Mouse (Mus musculus): Measurements from ENCODE around the gene Prss38. TPM values are rescaled to one million over a fixed set of nuclear protein-coding genes. Genes with fewer than 3 reads are reported as not detected.

The Prss38 gene
- polyA plus RNA-seq, 1 experiment from 2014 or later: not detected

GRCm38 (mm10) chr11:59364007-59364406, 11.4 kb downstream of the Prss38 start:
- H3K36me3 ChIP-seq (ENCODE audit: control insufficient read depth, insufficient read depth, low read length): no peaks in the 10 kb centered on the region
- H3K9ac ChIP-seq (ENCODE audit: low read depth, low read length): no peak overlapping the region
- no peaks in the 10 kb centered on the region for H3K9me3 ChIP-seq (ENCODE audit: control insufficient read depth, low read length)
- peaks cover 3% of the 10 kb centered on the region for H3K4me1 ChIP-seq (ENCODE audit: control insufficient read depth, insufficient read depth, low read depth, low read length)
- H3K4me2 ChIP-seq (ENCODE audit: low read length): no peak overlapping the region
- H3K4me3 ChIP-seq (ENCODE audit: low read length): no peak overlapping the region
- H3K27ac ChIP-seq (ENCODE audit: low read depth, low read length): no peak overlapping the region
- H3K27me3 ChIP-seq (replicated peaks; ENCODE audit: control insufficient read depth, insufficient read depth, low read length): no peaks in the 10 kb centered on the region
- 81% methylated on average over 9 of the region's 9 CpGs for WGBS
- no peak for ATAC-seq

DNA sequence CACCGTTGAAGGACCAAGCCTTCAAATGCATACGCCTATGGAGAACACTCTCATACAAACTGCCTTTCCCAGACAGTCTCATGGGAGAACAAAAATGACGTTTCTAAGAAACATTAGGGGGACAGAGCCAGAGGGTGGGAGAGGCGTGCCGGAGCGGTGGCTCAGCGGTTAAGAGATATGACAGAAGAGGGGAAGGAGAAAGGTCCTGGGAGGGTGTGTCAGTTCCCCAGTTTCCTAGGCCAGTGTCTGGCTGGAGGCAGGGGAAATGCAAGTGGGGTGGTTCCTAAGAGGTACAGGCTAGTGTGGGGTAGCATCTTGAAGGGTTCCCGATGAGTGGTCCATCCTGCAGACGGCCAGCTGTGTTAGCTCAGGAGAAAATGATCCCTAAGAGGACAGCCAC, 14.2 kb downstream of the Prss38 start:
- Histone ChIP-seq H3K9ac (ENCODE audit: low read depth, low read length) (no peak overlapping the region), H3K4me3 (ENCODE audit: low read length) (no peak overlapping the region), H3K9me3 (ENCODE audit: control insufficient read depth, low read length) (no peaks in the 10 kb centered on the region), H3K4me1 (ENCODE audit: control insufficient read depth, insufficient read depth, low read depth, low read length) (peaks cover 3% of the 10 kb centered on the region), H3K27me3 (replicated peaks; ENCODE audit: control insufficient read depth, insufficient read depth, low read length) (no peaks in the 10 kb centered on the region), H3K36me3 (ENCODE audit: control insufficient read depth, insufficient read depth, low read length) (no peaks in the 10 kb centered on the region), H3K27ac (ENCODE audit: low read depth, low read length) (no peak overlapping the region), H3K4me2 (ENCODE audit: low read length) (no peak overlapping the region)
- ATAC-seq: no peak
- WGBS: 90% methylated on average over 9 of the region's 9 CpGs

- Histone ChIP-seq H3K9ac (ENCODE audit: low read depth, low read length) (0 out of 2 replicates have a peak overlapping the region, but pooled peaks have one; percentile 31), H3K36me3 (ENCODE audit: control insufficient read depth, insufficient read depth, low read length) (no peaks in the 10 kb centered on the region), H3K4me1 (ENCODE audit: control insufficient read depth, insufficient read depth, low read depth, low read length) (no peaks in the 10 kb centered on the region), H3K9me3 (ENCODE audit: control insufficient read depth, low read length) (no peaks in the 10 kb centered on the region), H3K4me2 (ENCODE audit: low read length) (no peak overlapping the region), H3K27me3 (replicated peaks; ENCODE audit: control insufficient read depth, insufficient read depth, low read length) (no peaks in the 10 kb centered on the region), H3K4me3 (ENCODE audit: low read length) (no peak overlapping the region), H3K27ac (ENCODE audit: low read depth, low read length) (no peak overlapping the region)
- WGBS: 64% methylated on average over 11 of the region's 11 CpGs
- ATAC-seq: no peak
Observed at GRCm38 (mm10) chr11:59356874-59357289, 18.6 kb downstream of the Prss38 start.

DNA sequence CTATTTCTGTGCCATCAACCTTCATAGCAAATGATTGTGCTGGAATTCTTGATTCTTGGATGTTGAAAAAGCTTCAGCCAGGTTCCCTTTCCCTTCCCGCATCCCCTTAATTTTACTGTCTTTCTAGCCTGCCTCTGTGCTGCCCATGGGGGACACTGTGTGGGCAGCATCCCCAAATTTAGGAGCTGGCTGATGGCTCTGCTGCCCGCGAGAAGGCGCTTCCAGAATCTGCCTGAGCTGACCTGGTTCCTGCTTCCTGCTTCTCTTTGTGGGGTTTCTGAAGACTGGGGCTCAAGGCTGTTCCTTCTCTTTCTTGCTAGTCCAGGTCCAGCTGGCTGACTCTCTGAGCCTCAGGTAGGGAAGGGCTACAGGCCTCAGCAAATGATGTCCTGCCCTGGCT, 20.7 kb downstream of the Prss38 start:
- no peak overlapping the region for H3K27ac ChIP-seq (ENCODE audit: low read depth, low read length)
- no peaks in the 10 kb centered on the region for H3K27me3 ChIP-seq (replicated peaks; ENCODE audit: control insufficient read depth, insufficient read depth, low read length)
- no peak overlapping the region for H3K4me3 ChIP-seq (ENCODE audit: low read length)
- no peak overlapping the region for H3K4me2 ChIP-seq (ENCODE audit: low read length)
- no peaks in the 10 kb centered on the region for H3K4me1 ChIP-seq (ENCODE audit: control insufficient read depth, insufficient read depth, low read depth, low read length)
- H3K36me3 ChIP-seq (ENCODE audit: control insufficient read depth, insufficient read depth, low read length): no peaks in the 10 kb centered on the region
- no peaks in the 10 kb centered on the region for H3K9me3 ChIP-seq (ENCODE audit: control insufficient read depth, low read length)
- H3K9ac ChIP-seq (ENCODE audit: low read depth, low read length): no peak overlapping the region
- 90% methylated on average over 4 of the region's 4 CpGs for WGBS
- no peak for ATAC-seq

- no peaks in the 10 kb centered on the region for H3K27me3 ChIP-seq (replicated peaks; ENCODE audit: control insufficient read depth, insufficient read depth, low read length)
- no peaks in the 10 kb centered on the region for H3K9me3 ChIP-seq (ENCODE audit: control insufficient read depth, low read length)
- H3K4me3 ChIP-seq (ENCODE audit: low read length): no peak overlapping the region
- 85% methylated on average over 2 of the region's 2 CpGs for WGBS
- no peak overlapping the region for H3K4me2 ChIP-seq (ENCODE audit: low read length)
- no peak overlapping the region for H3K9ac ChIP-seq (ENCODE audit: low read depth, low read length)
- no peaks in the 10 kb centered on the region for H3K4me1 ChIP-seq (ENCODE audit: control insufficient read depth, insufficient read depth, low read depth, low read length)
- H3K27ac ChIP-seq (ENCODE audit: low read depth, low read length): no peak overlapping the region
- no peaks in the 10 kb centered on the region for H3K36me3 ChIP-seq (ENCODE audit: control insufficient read depth, insufficient read depth, low read length)
- ATAC-seq: no peak
Observed at GRCm38 (mm10) chr11:59350326-59350725, 25.1 kb downstream of the Prss38 start.

DNA sequence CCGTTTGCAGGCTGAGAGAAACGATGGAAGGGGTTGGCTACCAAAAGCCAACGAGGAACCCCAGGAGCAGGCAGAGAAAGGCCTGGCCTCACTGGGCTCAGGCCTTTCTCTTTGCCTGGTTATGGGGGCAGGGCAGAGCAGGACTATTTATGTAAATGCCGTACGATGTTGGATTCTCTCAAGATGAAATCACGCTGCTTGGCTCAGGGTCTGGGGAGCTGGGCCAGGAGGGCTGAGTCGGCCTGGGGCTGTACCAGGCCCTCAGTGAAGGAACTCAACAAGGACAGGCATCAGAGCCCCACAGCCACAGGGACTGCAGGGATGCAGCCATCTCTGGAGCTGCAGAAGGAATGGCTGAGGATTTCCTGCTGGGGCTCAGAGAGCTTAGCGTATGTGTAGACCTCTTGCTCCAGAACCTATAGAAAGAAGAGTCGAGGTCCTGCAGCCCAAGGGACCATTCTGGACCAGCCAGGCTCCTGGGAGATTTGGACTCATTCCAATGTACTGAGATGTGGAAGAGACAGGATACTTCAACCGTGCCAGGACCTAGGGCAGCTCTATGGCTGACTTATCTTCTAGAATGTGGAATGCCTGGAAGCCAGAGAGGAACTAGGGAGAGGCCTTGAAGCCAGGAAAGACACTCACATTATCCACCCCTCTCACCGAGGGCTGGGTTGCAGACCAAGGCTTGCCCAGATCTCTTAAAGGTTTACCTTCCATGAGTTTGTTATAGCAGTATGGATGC, 29.1 kb downstream of the Prss38 start:
- H3K4me3 ChIP-seq (ENCODE audit: low read length): no peak overlapping the region
- no peak for ATAC-seq
- H3K9ac ChIP-seq (ENCODE audit: low read depth, low read length): no peak overlapping the region
- no peaks in the 10 kb centered on the region for H3K27me3 ChIP-seq (replicated peaks; ENCODE audit: control insufficient read depth, insufficient read depth, low read length)
- 72% methylated on average over 11 of the region's 11 CpGs for WGBS
- H3K9me3 ChIP-seq (ENCODE audit: control insufficient read depth, low read length): no peaks in the 10 kb centered on the region
- H3K4me1 ChIP-seq (ENCODE audit: control insufficient read depth, insufficient read depth, low read depth, low read length): no peaks in the 10 kb centered on the region
- no peak overlapping the region for H3K27ac ChIP-seq (ENCODE audit: low read depth, low read length)
- H3K36me3 ChIP-seq (ENCODE audit: control insufficient read depth, insufficient read depth, low read length): no peaks in the 10 kb centered on the region
- H3K4me2 ChIP-seq (ENCODE audit: low read length): no peak overlapping the region

GRCm38 (mm10) chr11:59342956-59343355, 32.5 kb downstream of the Prss38 start:
- Histone ChIP-seq H3K9ac (ENCODE audit: low read depth, low read length) (no peak overlapping the region), H3K36me3 (ENCODE audit: control insufficient read depth, insufficient read depth, low read length) (no peaks in the 10 kb centered on the region), H3K4me2 (ENCODE audit: low read length) (no peak overlapping the region), H3K4me3 (ENCODE audit: low read length) (no peak overlapping the region), H3K27ac (ENCODE audit: low read depth, low read length) (no peak overlapping the region), H3K9me3 (ENCODE audit: control insufficient read depth, low read length) (no peaks in the 10 kb centered on the region), H3K4me1 (ENCODE audit: control insufficient read depth, insufficient read depth, low read depth, low read length) (no peaks in the 10 kb centered on the region), H3K27me3 (replicated peaks; ENCODE audit: control insufficient read depth, insufficient read depth, low read length) (no peaks in the 10 kb centered on the region)
- no peak for ATAC-seq
- WGBS: 83% methylated on average over 5 of the region's 5 CpGs

- Histone ChIP-seq H3K4me1 (ENCODE audit: control insufficient read depth, insufficient read depth, low read depth, low read length) (no peaks in the 10 kb centered on the region), H3K27ac (ENCODE audit: low read depth, low read length) (no peak overlapping the region), H3K4me2 (ENCODE audit: low read length) (no peak overlapping the region), H3K27me3 (replicated peaks; ENCODE audit: control insufficient read depth, insufficient read depth, low read length) (no peaks in the 10 kb centered on the region), H3K9ac (ENCODE audit: low read depth, low read length) (no peak overlapping the region), H3K4me3 (ENCODE audit: low read length) (no peak overlapping the region), H3K36me3 (ENCODE audit: control insufficient read depth, insufficient read depth, low read length) (no peaks in the 10 kb centered on the region), H3K9me3 (ENCODE audit: control insufficient read depth, low read length) (no peaks in the 10 kb centered on the region)
- WGBS: 88% methylated on average over 2 of the region's 2 CpGs
- ATAC-seq: no peak
Observed at GRCm38 (mm10) chr11:59338736-59339120, 36.7 kb downstream of the Prss38 start.

DNA sequence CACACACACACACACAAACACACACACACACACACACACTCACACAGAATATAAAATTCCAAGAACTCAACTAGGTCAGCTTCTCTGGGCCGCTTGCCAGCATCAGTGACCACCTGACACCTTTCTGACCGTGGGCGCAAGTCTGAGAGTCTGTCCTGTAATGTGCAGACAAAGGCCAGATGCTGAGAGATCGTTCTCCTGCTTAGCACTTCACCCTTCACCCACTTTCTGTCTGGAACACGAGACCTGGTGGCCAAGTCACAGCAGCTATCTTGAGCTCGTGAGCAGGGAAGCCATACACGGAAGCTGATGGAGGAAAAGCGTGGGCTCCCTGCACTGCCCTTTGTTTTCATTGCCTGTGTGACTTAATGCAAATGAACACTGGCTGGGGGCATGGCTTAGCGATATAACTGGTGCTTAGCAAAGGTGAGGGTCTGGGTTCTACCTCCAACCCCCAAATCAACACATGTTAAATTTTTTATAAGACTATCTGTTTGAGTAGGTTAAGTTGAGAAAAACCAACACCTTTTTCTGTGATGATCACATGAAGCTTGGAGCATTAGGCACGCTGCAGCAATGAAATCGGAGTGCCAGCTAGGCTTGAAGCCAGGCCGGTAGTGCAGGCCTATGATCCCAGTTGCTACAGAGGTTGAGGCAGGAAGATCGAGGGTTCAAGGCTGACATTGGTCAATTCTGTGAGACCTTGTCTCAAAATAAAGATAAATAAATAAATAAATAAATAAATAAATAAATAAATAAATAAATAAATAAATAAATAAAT, 37.3 kb downstream of the Prss38 start:
- Histone ChIP-seq H3K9ac (ENCODE audit: low read depth, low read length) (no peak overlapping the region), H3K4me2 (ENCODE audit: low read length) (no peak overlapping the region), H3K36me3 (ENCODE audit: control insufficient read depth, insufficient read depth, low read length) (no peaks in the 10 kb centered on the region), H3K4me3 (ENCODE audit: low read length) (no peak overlapping the region), H3K4me1 (ENCODE audit: control insufficient read depth, insufficient read depth, low read depth, low read length) (no peaks in the 10 kb centered on the region), H3K27ac (ENCODE audit: low read depth, low read length) (no peak overlapping the region), H3K9me3 (ENCODE audit: control insufficient read depth, low read length) (no peaks in the 10 kb centered on the region), H3K27me3 (replicated peaks; ENCODE audit: control insufficient read depth, insufficient read depth, low read length) (no peaks in the 10 kb centered on the region)
- ATAC-seq: no peak
- 60% methylated on average over 13 of the region's 13 CpGs for WGBS

All from hindbrain, embryonic 16.5 days (tissue).